18 mouse cellular contexts compared by ENCODE assay signal in genomic region chr3:145853713-145854112, GRCm38 (mm10).
DNase-seq lines count a peak whose midpoint lies in the region; ATAC-seq and TF ChIP-seq lines count a peak whose summit lies in the region.
"Had no signal": no experiment of that assay in that cellular context is flagged by ENCODE, and none has a peak within 500 bp of the region (broad histone marks: within the 10 kb centered on the region; RNA-seq: fewer than 3 reads in every experiment).

No protein-coding gene starts in this region.

- H3K4me1 ChIP-seq in hindbrain, embryonic 12.5 days = 0 out of 2 replicates have a peak, but pooled peaks cover 5% of the 10 kb centered on the region
- H3K4me1 ChIP-seq in hindbrain, postnatal 0 days (ENCODE audit: insufficient read depth, low read length) = no peaks in the 10 kb centered on the region
- H3K4me1 ChIP-seq in midbrain, embryonic 12.5 days = peaks cover 10% of the 10 kb centered on the region
- no peaks in the 10 kb centered on the region for H3K4me1 ChIP-seq in midbrain, embryonic 11.5 days (ENCODE audit: control insufficient read depth, insufficient read depth, low read length)
- peaks cover 13% of the 10 kb centered on the region for H3K4me1 ChIP-seq in neural tube, embryonic 13.5 days (replicated peaks)
- H3K4me1 ChIP-seq in neural tube, embryonic 15.5 days = no peaks in the 10 kb centered on the region
- H3K4me1 ChIP-seq: embryonic facial prominence, embryonic 13.5 days had no signal

- DNase-seq in hindbrain, postnatal 0 days (ENCODE audit: low spot score) = no peak
- DNase-seq in midbrain, embryonic 11.5 days (ENCODE audit: low spot score, missing footprints) = no peak
- DNase-seq: adrenal gland, adult 2 months; adrenal gland, postnatal 25 days; cerebellum, adult 18-20 months; cerebellum, adult 9-11 months; cerebellum, postnatal 36 days; gastrocnemius, postnatal 10 days; heart, adult 2 months had no signal

- H3K27ac ChIP-seq in hindbrain, embryonic 12.5 days = peak overlapping the region; percentile 60
- H3K27ac ChIP-seq in hindbrain, postnatal 0 days = no peak overlapping the region
- peak overlapping the region; percentile 52 for H3K27ac ChIP-seq in midbrain, embryonic 12.5 days (replicated peaks)
- H3K27ac ChIP-seq in midbrain, embryonic 11.5 days (ENCODE audit: low read depth, low read length) = no peak overlapping the region
- peak overlapping the region; percentile 61 for H3K27ac ChIP-seq in neural tube, embryonic 13.5 days (replicated peaks)
- no peak overlapping the region for H3K27ac ChIP-seq in neural tube, embryonic 15.5 days (replicated peaks)
- H3K27ac ChIP-seq: embryonic facial prominence, embryonic 13.5 days; heart, adult 2 months; hindbrain, embryonic 10.5 days had no signal

- H3K36me3 ChIP-seq in hindbrain, embryonic 12.5 days = 0 out of 2 replicates have a peak, but pooled peaks cover 4% of the 10 kb centered on the region
- no peaks in the 10 kb centered on the region for H3K36me3 ChIP-seq in hindbrain, postnatal 0 days (ENCODE audit: insufficient read depth, low read length)
- H3K36me3 ChIP-seq in midbrain, embryonic 12.5 days = no peaks in the 10 kb centered on the region
- no peaks in the 10 kb centered on the region for H3K36me3 ChIP-seq in midbrain, embryonic 11.5 days (ENCODE audit: control insufficient read depth, insufficient read depth, low read length)
- H3K36me3 ChIP-seq in neural tube, embryonic 13.5 days = peaks cover 8% of the 10 kb centered on the region; the same call in 1 of the 2 replicates
- peaks cover 8% of the 10 kb centered on the region; the same call in 1 of the 2 replicates for H3K36me3 ChIP-seq in neural tube, embryonic 15.5 days
- H3K36me3 ChIP-seq: embryonic facial prominence, embryonic 13.5 days; heart, embryonic 12.5 days had no signal

- no peak overlapping the region for H3K4me2 ChIP-seq in hindbrain, embryonic 12.5 days (replicated peaks)
- no peak overlapping the region for H3K4me2 ChIP-seq in hindbrain, postnatal 0 days (ENCODE audit: low read depth, low read length)
- H3K4me2 ChIP-seq in midbrain, embryonic 12.5 days (replicated peaks) = no peak overlapping the region
- no peak overlapping the region for H3K4me2 ChIP-seq in midbrain, embryonic 11.5 days
- no peak overlapping the region for H3K4me2 ChIP-seq in neural tube, embryonic 13.5 days
- H3K4me2 ChIP-seq in neural tube, embryonic 15.5 days = no peak overlapping the region
- H3K4me2 ChIP-seq: embryonic facial prominence, embryonic 13.5 days; forebrain, embryonic 15.5 days; heart, embryonic 12.5 days had no signal

- no peaks in the 10 kb centered on the region for H3K27me3 ChIP-seq in hindbrain, embryonic 12.5 days
- H3K27me3 ChIP-seq in hindbrain, postnatal 0 days (ENCODE audit: insufficient read depth, low read length) = no peaks in the 10 kb centered on the region
- H3K27me3 ChIP-seq in midbrain, embryonic 12.5 days = no peaks in the 10 kb centered on the region
- no peaks in the 10 kb centered on the region for H3K27me3 ChIP-seq in midbrain, embryonic 11.5 days (ENCODE audit: control insufficient read depth, insufficient read depth, low read length)
- H3K27me3 ChIP-seq in neural tube, embryonic 13.5 days = no peaks in the 10 kb centered on the region
- no peaks in the 10 kb centered on the region for H3K27me3 ChIP-seq in neural tube, embryonic 15.5 days (replicated peaks)
- H3K27me3 ChIP-seq: embryonic facial prominence, embryonic 13.5 days; forebrain, embryonic 15.5 days; heart, embryonic 12.5 days had no signal

- no peak for TF ChIP-seq CTCF in hindbrain, postnatal 0 days (IDR thresholded peaks at IDR 0.05; ENCODE audit: low read depth)

- H3K9ac ChIP-seq in hindbrain, embryonic 12.5 days = no peak overlapping the region
- H3K9ac ChIP-seq in hindbrain, postnatal 0 days (replicated peaks; ENCODE audit: low read length) = no peak overlapping the region
- H3K9ac ChIP-seq in midbrain, embryonic 12.5 days (replicated peaks) = no peak overlapping the region
- no peak overlapping the region for H3K9ac ChIP-seq in midbrain, embryonic 11.5 days (ENCODE audit: low read length)
- no peak overlapping the region for H3K9ac ChIP-seq in neural tube, embryonic 13.5 days
- no peak overlapping the region for H3K9ac ChIP-seq in neural tube, embryonic 15.5 days (replicated peaks)
- H3K9ac ChIP-seq: embryonic facial prominence, embryonic 13.5 days; forebrain, embryonic 15.5 days; heart, embryonic 12.5 days had no signal

- WGBS in hindbrain, embryonic 12.5 days = 85% methylated on average over 4 of the region's 4 CpGs
- WGBS in hindbrain, postnatal 0 days = 84% methylated on average over 4 of the region's 4 CpGs
- 92% methylated on average over 4 of the region's 4 CpGs for WGBS in midbrain, embryonic 12.5 days
- 92% methylated on average over 4 of the region's 4 CpGs for WGBS in midbrain, embryonic 11.5 days
- 80% methylated on average over 4 of the region's 4 CpGs for WGBS in neural tube, embryonic 13.5 days
- WGBS in neural tube, embryonic 15.5 days = 76% methylated on average over 4 of the region's 4 CpGs

- H3K4me3 ChIP-seq in hindbrain, embryonic 12.5 days = no peak overlapping the region
- H3K4me3 ChIP-seq in hindbrain, postnatal 0 days (ENCODE audit: low read length) = no peak overlapping the region
- H3K4me3 ChIP-seq in midbrain, embryonic 12.5 days = no peak overlapping the region
- no peak overlapping the region for H3K4me3 ChIP-seq in midbrain, embryonic 11.5 days (ENCODE audit: low read depth, low read length)
- no peak overlapping the region for H3K4me3 ChIP-seq in neural tube, embryonic 13.5 days
- no peak overlapping the region for H3K4me3 ChIP-seq in neural tube, embryonic 15.5 days (replicated peaks)
- H3K4me3 ChIP-seq: embryonic facial prominence, embryonic 13.5 days; forebrain, embryonic 15.5 days; heart, adult 2 months; heart, embryonic 12.5 days; hindbrain, embryonic 10.5 days had no signal

- 0 out of 2 replicates have a peak, but pooled peaks have one; percentile 42 for ATAC-seq in hindbrain, embryonic 12.5 days (ENCODE audit: low FRiP score)
- no peak for ATAC-seq in hindbrain, postnatal 0 days
- ATAC-seq in midbrain, embryonic 12.5 days (ENCODE audit: low FRiP score, low read depth) = 0 out of 2 replicates have a peak, but pooled peaks have one; percentile 30
- no peak for ATAC-seq in midbrain, embryonic 11.5 days (ENCODE audit: low FRiP score)
- ATAC-seq in neural tube, embryonic 13.5 days (ENCODE audit: low read depth) = no peak
- ATAC-seq in neural tube, embryonic 15.5 days (ENCODE audit: low FRiP score) = no peak
- ATAC-seq: inflammation-experienced regulatory T-cells, adult 6 months had no signal

- no peaks in the 10 kb centered on the region for H3K9me3 ChIP-seq in hindbrain, embryonic 12.5 days (replicated peaks)
- H3K9me3 ChIP-seq in hindbrain, postnatal 0 days (ENCODE audit: low read length) = peaks cover 4% of the 10 kb centered on the region; the same call in 1 of the 2 replicates
- 0 out of 2 replicates have a peak, but pooled peaks cover 3% of the 10 kb centered on the region for H3K9me3 ChIP-seq in midbrain, embryonic 12.5 days
- no peaks in the 10 kb centered on the region for H3K9me3 ChIP-seq in midbrain, embryonic 11.5 days (ENCODE audit: control insufficient read depth, low read length)
- H3K9me3 ChIP-seq in neural tube, embryonic 13.5 days = no peaks in the 10 kb centered on the region; the same call in 1 of the 2 replicates
- no peaks in the 10 kb centered on the region for H3K9me3 ChIP-seq in neural tube, embryonic 15.5 days (replicated peaks)
- H3K9me3 ChIP-seq: forebrain, embryonic 15.5 days; heart, embryonic 12.5 days had no signal

Comparison
In these comparisons a context has a peak if more than half of its experiments do, and no peak if none do; other contexts are left out.
1. ATAC-seq: peak in hindbrain, embryonic 12.5 days (single experiment) and midbrain, embryonic 12.5 days (single experiment); none in hindbrain, postnatal 0 days (single experiment), midbrain, embryonic 11.5 days (single experiment), neural tube, embryonic 13.5 days (single experiment) and neural tube, embryonic 15.5 days (single experiment).
2. H3K27ac ChIP-seq: peak in hindbrain, embryonic 12.5 days (single experiment), midbrain, embryonic 12.5 days (single experiment) and neural tube, embryonic 13.5 days (single experiment); none in hindbrain, postnatal 0 days (single experiment), midbrain, embryonic 11.5 days (single experiment) and neural tube, embryonic 15.5 days (single experiment).